Mouse (Mus musculus) heart, postnatal 0 days (tissue): Measurements from ENCODE around the gene Mst1r. TPM values are rescaled to one million over a fixed set of nuclear protein-coding genes. Genes with fewer than 3 reads are reported as not detected.

Experiments
- ATAC-seq: fragments of 200-750 bp; cut with Nextera tagmentation; 2 replicates; pipeline ENCODE4 v1.8.0; 2017; ENCODE audit warnings: low read depth, moderate number of reproducible peaks, moderate library complexity; ENCODE audit not compliant: insufficient read depth
- DNase-seq: peaks from one replicate; pipeline ENCODE4 v3.0.0-alpha.2; 2016; ENCODE audit warnings: low spot score
- H3K27ac ChIP-seq: fragments of 300-500 bp; sonication (generic); 2 replicates; pipeline ENCODE4 v1.5.1; 2014; ENCODE audit warnings: low read depth, mild to moderate bottlenecking
- H3K27me3 ChIP-seq: fragments of 300-500 bp; sonication (generic); 2 replicates; pipeline ENCODE4 v1.6.1; 2014; ENCODE audit warnings: low read length, mixed read lengths; ENCODE audit not compliant: control insufficient read depth, insufficient read depth
- H3K36me3 ChIP-seq: fragments of 300-500 bp; sonication (generic); replicated peaks from 2 replicates; pipeline ENCODE4 v1.6.1; 2014; ENCODE audit warnings: low read length, mixed read lengths; ENCODE audit not compliant: control insufficient read depth, insufficient read depth
- H3K4me1 ChIP-seq: fragments of 300-500 bp; sonication (generic); 2 replicates; pipeline ENCODE4 v1.6.1; 2014; ENCODE audit warnings: antibody characterized with exemption; ENCODE audit not compliant: control insufficient read depth, insufficient read depth
- H3K4me2 ChIP-seq: fragments of 300-500 bp; sonication (generic); 2 replicates; pipeline ENCODE4 v1.6.1; 2014; ENCODE audit warnings: low read depth, mild to moderate bottlenecking, low read length, moderate library complexity
- H3K4me3 ChIP-seq: fragments of 300-500 bp; sonication (generic); 2 replicates; pipeline ENCODE4 v1.5.1; 2014; ENCODE audit warnings: low read depth, low read length
- H3K9ac ChIP-seq: fragments of 300-500 bp; sonication (generic); replicated peaks from 2 replicates; pipeline ENCODE4 v1.6.1; 2014; ENCODE audit warnings: low read depth, low read length, mixed read lengths
- H3K9me3 ChIP-seq: fragments of 300-500 bp; sonication (generic); replicated peaks from 2 replicates; pipeline ENCODE4 v1.6.1; 2016; ENCODE audit warnings: low read length; ENCODE audit not compliant: control insufficient read depth
- CTCF ChIP-seq: IDR thresholded peaks from 2 replicates; pipeline ENCODE4 v1.5.1; 2016; ENCODE audit warnings: antibody characterized with exemption, control low read depth, low read depth
- EP300 ChIP-seq: IDR thresholded peaks from 2 replicates; pipeline ENCODE4 v1.6.1; 2016; ENCODE audit warnings: antibody characterized with exemption, low read depth
- WGBS: fragments of 180-500 bp; shearing (Covaris S2); extraction: QIAGEN DNeasy Blood & Tissue Kit; methylation state at CpG from one replicate; pipeline ENCODE4 v1.1.7; 2014; 5-methylcytosine and 5-hydroxymethylcytosine counted together
- polyA plus RNA-seq: library from polyadenylated mRNA; unstranded; fragments of >200 nt; fragmentation: Nextera tagmentation; extraction: Ambion mirVana; gene quantifications from 2 replicates; pipeline ENCODE4 v1.2.1, GENCODE M21; 2015
- total RNA-seq: library from RNA; depleted of rRNA; stranded (reverse); fragments of >200 nt; gene quantifications from 2 replicates; pipeline ENCODE4 v1.2.3, GENCODE M21; 2014; ENCODE audit warnings: low replicate concordance; rRNA removed

The Mst1r gene
- total and polyA plus RNA-seq, 2 experiments from 2014 or later, result 0.74 to 20.1 TPM

DNA sequence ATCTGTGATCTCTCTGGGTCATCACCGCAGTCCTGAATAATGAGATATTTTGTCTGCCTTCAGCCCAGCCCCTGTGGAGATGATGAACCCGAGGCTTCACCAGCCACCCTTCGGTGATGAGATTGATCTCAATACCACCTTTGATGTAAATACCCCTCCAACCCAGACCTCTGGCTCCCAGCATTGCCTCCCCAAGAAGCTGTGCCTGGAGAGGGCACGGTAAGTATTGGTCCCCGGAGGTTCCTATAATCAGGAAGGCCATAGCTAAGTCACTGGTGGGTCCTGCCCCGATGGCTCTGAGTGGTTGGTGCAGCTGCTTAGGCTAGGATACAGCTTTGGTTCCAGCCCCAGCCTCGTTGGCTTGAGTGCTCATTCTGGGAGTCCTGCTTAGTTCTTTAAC is 61.9 kb downstream of the Mst1r start:
- ATAC-seq (no peak), DNase-seq (no peak)
- Histone ChIP-seq H3K27me3 (no peaks in the 10 kb centered on the region), H3K36me3 (no peaks in the 10 kb centered on the region), H3K4me1 (no peaks in the 10 kb centered on the region; the same call in 1 of the 2 replicates), H3K4me3 (no peak overlapping the region), H3K9ac (no peak overlapping the region), H3K9me3 (no peaks in the 10 kb centered on the region), H3K27ac (no peak overlapping the region), H3K4me2 (no peak overlapping the region)
- 86% methylated on average over 7 of the region's 7 CpGs for WGBS
- TF ChIP-seq EP300 (no peak), CTCF (no peak)

Other genes starting within 250 kb of the Mst1r start
- gene Slc38a3, start 237.3 kb upstream of the Mst1r start, total RNA-seq, result 8.9 and 16.9 TPM in 2 replicates
- 2.7 and 4.0 TPM in 2 replicates for gene Slc38a3, start 237.3 kb upstream of the Mst1r start, polyA plus RNA-seq
- not detected in 2 replicates for gene Gnat1, start 227.2 kb upstream of the Mst1r start, total RNA-seq
- gene Gnat1, start 227.2 kb upstream of the Mst1r start, polyA plus RNA-seq, result 0.25 and 0.33 TPM in 2 replicates
- gene Sema3f, start 196.4 kb upstream of the Mst1r start, total RNA-seq, result 38.4 and 59.5 TPM in 2 replicates
- 2.6 and 2.7 TPM in 2 replicates for gene Sema3f, start 196.4 kb upstream of the Mst1r start, polyA plus RNA-seq
- 53.5 and 90.6 TPM in 2 replicates for gene Rbm5, start 135.9 kb upstream of the Mst1r start, total RNA-seq
- gene Rbm5, start 135.9 kb upstream of the Mst1r start, polyA plus RNA-seq, result 81.7 and 88.9 TPM in 2 replicates
- 20.3 and 35.1 TPM in 2 replicates for gene Rbm6, start 33.6 kb upstream of the Mst1r start, total RNA-seq
- 27.1 and 28.3 TPM in 2 replicates for gene Rbm6, start 33.6 kb upstream of the Mst1r start, polyA plus RNA-seq
- 12.1 and 16.4 TPM in 2 replicates for gene Mon1a, start 18.7 kb upstream of the Mst1r start, total RNA-seq
- gene Mon1a, start 18.7 kb upstream of the Mst1r start, polyA plus RNA-seq, result 9.9 TPM in 2 replicates
- not detected in 2 replicates for gene Actl11, start 21.6 kb downstream of the Mst1r start, total RNA-seq
- gene Actl11, start 21.6 kb downstream of the Mst1r start, polyA plus RNA-seq, result not detected in 2 replicates
- 0.15 TPM in 1 of 2 replicates, not detected in the other for gene Camkv, start 28.8 kb downstream of the Mst1r start, total RNA-seq
- 0.03 TPM in 1 of 2 replicates, not detected in the other for gene Camkv, start 28.8 kb downstream of the Mst1r start, polyA plus RNA-seq
- gene Traip, start 43.3 kb downstream of the Mst1r start, total RNA-seq, result 4.8 and 10.0 TPM in 2 replicates
- gene Traip, start 43.3 kb downstream of the Mst1r start, polyA plus RNA-seq, result 2.3 and 3.3 TPM in 2 replicates
- gene Uba7, start 68.6 kb downstream of the Mst1r start, total RNA-seq, result 52.0 and 55.6 TPM in 2 replicates
- 16.4 and 18.0 TPM in 2 replicates for gene Uba7, start 68.6 kb downstream of the Mst1r start, polyA plus RNA-seq
- gene Gm20661, start 76.2 kb downstream of the Mst1r start, total RNA-seq, result 0.19 and 4.6 TPM in 2 replicates
- gene Gm20661, start 76.2 kb downstream of the Mst1r start, polyA plus RNA-seq, result 0.52 and 0.57 TPM in 2 replicates
- gene Inka1, start 79.0 kb downstream of the Mst1r start, total RNA-seq, result 34.0 and 34.3 TPM in 2 replicates
- 37.0 and 38.4 TPM in 2 replicates for gene Inka1, start 79.0 kb downstream of the Mst1r start, polyA plus RNA-seq
- gene Cdhr4, start 85.6 kb downstream of the Mst1r start, total RNA-seq, result 1.5 and 10.0 TPM in 2 replicates
- 1.3 and 1.7 TPM in 2 replicates for gene Cdhr4, start 85.6 kb downstream of the Mst1r start, polyA plus RNA-seq
- gene Gm20662, start 89.5 kb downstream of the Mst1r start, total RNA-seq, result 1.8 TPM in 1 of 2 replicates, not detected in the other
- gene Gm20662, start 89.5 kb downstream of the Mst1r start, polyA plus RNA-seq, result 0.56 and 0.62 TPM in 2 replicates
- gene Ip6k1, start 95.6 kb downstream of the Mst1r start, total RNA-seq, result 102 and 132 TPM in 2 replicates
- 25.4 and 27.6 TPM in 2 replicates for gene Ip6k1, start 95.6 kb downstream of the Mst1r start, polyA plus RNA-seq
- 13.1 and 18.1 TPM in 2 replicates for gene Gmppb, start 142.4 kb downstream of the Mst1r start, total RNA-seq
- gene Gmppb, start 142.4 kb downstream of the Mst1r start, polyA plus RNA-seq, result 15.7 and 17.2 TPM in 2 replicates
- 1.4 and 7.6 TPM in 2 replicates for gene Amigo3, start 146.3 kb downstream of the Mst1r start, total RNA-seq
- 1.4 and 1.6 TPM in 2 replicates for gene Amigo3, start 146.3 kb downstream of the Mst1r start, polyA plus RNA-seq
- gene Mst1, start 173.6 kb downstream of the Mst1r start, total RNA-seq, result not detected in 2 replicates
- 0.07 TPM in 1 of 2 replicates, not detected in the other for gene Mst1, start 173.6 kb downstream of the Mst1r start, polyA plus RNA-seq
- gene Rnf123, start 176.5 kb downstream of the Mst1r start, total RNA-seq, result 40.5 and 60.2 TPM in 2 replicates
- gene Rnf123, start 176.5 kb downstream of the Mst1r start, polyA plus RNA-seq, result 24.6 and 32.9 TPM in 2 replicates
- 36.5 and 43.5 TPM in 2 replicates for gene Apeh, start 187.7 kb downstream of the Mst1r start, total RNA-seq
- gene Apeh, start 187.7 kb downstream of the Mst1r start, polyA plus RNA-seq, result 32.8 TPM in 2 replicates